Mouse (Mus musculus) heart, adult 9 months (tissue): ENCODE results near the gene P4hb.

Source experiments
- DNase-seq, 2 experiments: peaks; one replicate each; pipeline ENCODE4 v3.0.0; 2022; ENCODE audit warnings: low spot score in 2 of 2

Gene P4hb

GRCm38 (mm10) chr11:120572752-120573584 lies at the start of gene P4hb:
P4hb (minus strand) TSS chr11:120573253.
- DNase-seq = peak; percentile 100

GRCm38 (mm10) chr11:120622805-120623204 lies 49.8 kb upstream of the P4hb start:
- DNase-seq = no peak

- no peak for DNase-seq
Observed at GRCm38 (mm10) chr11:120620195-120620594, 47.1 kb upstream of the P4hb start.

- DNase-seq = no peak
Observed at GRCm38 (mm10) chr11:120618619-120619535, 45.8 kb upstream of the P4hb start.

GRCm38 (mm10) chr11:120617519-120618112 lies 44.6 kb upstream of the P4hb start, which contains the start of gene Pcyt2:
Pcyt2 (minus strand) TSS chr11:120617936.
- peak; percentile 85 to 86 for DNase-seq

GRCm38 (mm10) chr11:120616617-120617294 lies 43.7 kb upstream of the P4hb start:
- no peak for DNase-seq

GRCm38 (mm10) chr11:120615606-120616203 lies 42.7 kb upstream of the P4hb start:
- DNase-seq = no peak

- no peak for DNase-seq
Observed at GRCm38 (mm10) chr11:120615167-120615566, 42.1 kb upstream of the P4hb start.

GRCm38 (mm10) chr11:120613976-120614375 lies 40.9 kb upstream of the P4hb start:
- no peak for DNase-seq

- DNase-seq = no peak
Observed at GRCm38 (mm10) chr11:120613481-120613972, 40.5 kb upstream of the P4hb start.

GRCm38 (mm10) chr11:120612763-120613162 lies 39.7 kb upstream of the P4hb start:
- peak; percentile 57 to 65 for DNase-seq

- no peak for DNase-seq
Observed at GRCm38 (mm10) chr11:120610477-120611046, 37.5 kb upstream of the P4hb start.

- no peak for DNase-seq
Observed at GRCm38 (mm10) chr11:120609250-120609649, 36.2 kb upstream of the P4hb start.

- no peak for DNase-seq
Observed at GRCm38 (mm10) chr11:120608241-120609034, 35.4 kb upstream of the P4hb start, which contains the start of gene Npb. Npb (plus strand) TSS chr11:120608477.

- DNase-seq = no peak
Observed at GRCm38 (mm10) chr11:120606764-120607163, 33.7 kb upstream of the P4hb start.

GRCm38 (mm10) chr11:120605667-120606066 lies 32.6 kb upstream of the P4hb start:
- DNase-seq = no peak

- DNase-seq = no peak
Observed at GRCm38 (mm10) chr11:120603545-120603944, 30.5 kb upstream of the P4hb start.

- no peak for DNase-seq
Observed at GRCm38 (mm10) chr11:120600716-120601115, 27.7 kb upstream of the P4hb start.

- DNase-seq = no peak
Observed at GRCm38 (mm10) chr11:120598990-120599549, 26.0 kb upstream of the P4hb start.
